Mouse (Mus musculus) limb, embryonic 13.5 days (tissue): ENCODE results near the gene Smarcb1. TPM values are rescaled to one million over a fixed set of nuclear protein-coding genes. Genes with fewer than 3 reads are reported as not detected.
A peak's percentile ranks its signal among the peaks of the same experiment; 100 is the strongest.
"Not testable (repeated sequence)": the region's sequence is repeated elsewhere in the genome, so short reads cannot be mapped to it uniquely, and the experiment has no call there.

Source experiments
- ATAC-seq: fragments of 200-750 bp; cut with Nextera tagmentation; 2 replicates; pipeline ENCODE4 v1.8.0; 2017; ENCODE audit warnings: low read depth, moderate number of reproducible peaks, moderate TSS enrichment; ENCODE audit not compliant: low FRiP score
- H3K27ac ChIP-seq: fragments of 300-500 bp; sonication (generic); 2 replicates; pipeline ENCODE4 v1.5.1; 2015; ENCODE audit warnings: inconsistent platforms, mild to moderate bottlenecking, moderate library complexity
- H3K27me3 ChIP-seq: fragments of 300-500 bp; sonication (generic); 2 replicates; pipeline ENCODE4 v1.6.1; 2015; ENCODE audit warnings: mild to moderate bottlenecking, inconsistent platforms
- H3K36me3 ChIP-seq: fragments of 300-500 bp; sonication (generic); 2 replicates; pipeline ENCODE4 v1.6.1; 2015; ENCODE audit warnings: inconsistent platforms, mild to moderate bottlenecking, moderate library complexity
- H3K4me1 ChIP-seq: fragments of 300-500 bp; sonication (generic); 2 replicates; pipeline ENCODE4 v1.6.1; 2015; ENCODE audit warnings: inconsistent platforms
- H3K4me2 ChIP-seq: fragments of 300-500 bp; sonication (generic); replicated peaks from 2 replicates; pipeline ENCODE4 v1.6.1; 2015; ENCODE audit warnings: inconsistent platforms, mild to moderate bottlenecking, moderate library complexity
- H3K4me3 ChIP-seq: fragments of 300-500 bp; sonication (generic); 2 replicates; pipeline ENCODE4 v1.5.1; 2015; ENCODE audit warnings: moderate library complexity, mild to moderate bottlenecking, inconsistent platforms
- H3K9ac ChIP-seq: fragments of 300-500 bp; sonication (generic); 2 replicates; pipeline ENCODE4 v1.6.1; 2015; ENCODE audit warnings: mild to moderate bottlenecking, inconsistent platforms
- H3K9me3 ChIP-seq: fragments of 300-500 bp; sonication (generic); 2 replicates; pipeline ENCODE4 v1.6.1; 2016; ENCODE audit warnings: inconsistent platforms
- WGBS: fragments of 180-500 bp; shearing (Covaris S2); methylation state at CpG from one replicate; pipeline ENCODE4 v1.1.7; 2015; 5-methylcytosine and 5-hydroxymethylcytosine counted together
- polyA plus RNA-seq: library from polyadenylated mRNA; unstranded; fragments of >200 nt; fragmentation: Nextera tagmentation; extraction: Ambion mirVana; gene quantifications from 2 replicates; pipeline ENCODE4 v1.2.1, GENCODE M21; 2015

Gene Smarcb1
- polyA plus RNA-seq, 1 experiment from 2014 or later: 247 TPM

DNA sequence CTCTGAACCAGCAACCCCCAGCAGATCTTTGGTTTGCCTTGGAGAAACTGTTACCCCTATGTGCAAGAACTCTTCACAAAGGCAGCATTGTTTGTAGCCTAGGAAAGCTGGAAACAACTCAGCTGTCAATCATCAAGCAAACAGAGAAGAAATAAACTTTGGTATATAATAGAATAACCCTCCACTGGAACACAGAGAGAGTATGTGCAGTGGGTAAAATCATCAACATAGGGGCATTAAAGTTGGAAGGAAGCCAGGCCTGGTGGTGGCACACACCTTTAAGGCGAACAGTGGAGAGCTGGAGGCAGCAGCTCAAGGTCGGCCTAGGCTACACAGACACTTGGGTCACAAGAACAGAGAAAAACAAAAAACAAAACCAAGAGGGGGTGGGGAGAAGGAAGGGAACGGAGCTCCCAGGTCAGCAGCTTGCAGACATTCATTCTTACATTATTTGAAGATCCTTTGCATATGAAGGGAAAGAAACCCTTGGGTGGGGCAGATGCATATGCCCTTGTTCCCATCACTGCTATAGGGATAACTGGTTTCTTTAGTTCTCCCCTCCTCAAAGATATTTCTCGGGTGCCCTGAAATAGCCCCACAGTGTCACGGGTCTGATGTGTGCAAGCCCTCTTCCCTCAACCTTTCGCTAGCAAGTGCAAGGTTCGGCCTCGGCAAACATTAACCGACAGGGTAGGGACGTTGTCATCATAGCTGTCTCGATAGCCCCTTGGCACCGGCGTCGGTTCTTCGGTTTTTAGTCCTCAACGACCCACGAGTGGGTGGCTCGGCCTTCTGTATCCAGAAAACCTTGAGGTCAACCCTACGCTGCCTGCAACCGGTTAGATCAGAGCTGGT lies 39.6 kb downstream of the Smarcb1 start:
- Histone ChIP-seq H3K4me3 (no peak overlapping the region), H3K9ac (no peak overlapping the region), H3K4me1 (peaks cover 19% of the 10 kb centered on the region), H3K9me3 (no peaks in the 10 kb centered on the region), H3K27ac (peak overlapping the region; percentile 78), H3K36me3 (no peaks in the 10 kb centered on the region), H3K27me3 (no peaks in the 10 kb centered on the region), H3K4me2 (peak overlapping the region; percentile 23; the same call in 1 of the 2 replicates)
- WGBS: 19% methylated on average over 20 of the region's 20 CpGs
- ATAC-seq: no peak

DNA sequence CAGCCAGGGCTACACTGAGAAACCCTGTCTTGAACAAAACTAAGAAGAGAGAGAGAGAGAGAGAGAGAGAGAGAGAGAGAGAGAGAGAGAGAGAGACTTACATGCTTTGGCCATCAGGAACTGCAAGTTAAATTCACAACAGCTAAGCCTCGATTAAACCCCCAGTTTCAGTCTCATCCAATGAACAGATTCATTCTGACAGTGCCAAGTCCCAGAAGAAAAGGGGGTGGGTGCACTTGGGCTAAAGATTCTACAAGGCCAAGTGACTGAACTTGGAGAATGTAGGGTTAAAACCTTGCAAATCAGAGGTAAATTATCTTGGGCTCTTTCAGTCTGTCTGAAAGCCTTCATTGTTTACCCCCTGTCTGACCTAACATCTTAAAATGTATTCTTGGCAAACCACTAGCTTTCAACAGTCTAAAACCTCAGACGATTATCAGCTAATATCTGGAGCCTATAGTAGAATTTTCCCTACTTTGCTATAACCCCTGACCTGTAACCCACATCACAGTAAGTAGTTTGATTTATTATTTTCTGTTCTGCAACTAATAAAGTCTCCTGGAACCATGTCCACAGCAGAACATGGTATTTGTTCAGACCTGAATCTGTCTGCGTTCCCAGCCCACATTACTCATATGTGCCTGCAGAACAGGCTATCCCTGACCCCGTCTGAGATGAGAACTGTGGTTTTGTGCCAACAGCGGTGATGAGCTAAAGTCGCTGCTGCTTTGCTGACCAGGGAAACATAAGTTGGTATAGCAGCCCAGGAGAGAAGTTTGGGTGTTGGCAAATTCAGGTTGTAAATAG lies 40.4 kb downstream of the Smarcb1 start:
- H3K4me3 ChIP-seq: no peak overlapping the region
- H3K27ac ChIP-seq: peak overlapping the region; percentile 78
- WGBS: 44% methylated on average over 6 of the region's 6 CpGs
- no peaks in the 10 kb centered on the region for H3K9me3 ChIP-seq
- no peaks in the 10 kb centered on the region for H3K36me3 ChIP-seq
- no peak for ATAC-seq
- H3K4me2 ChIP-seq: 0 out of 2 replicates have a peak overlapping the region, but pooled peaks have one; percentile 9
- H3K9ac ChIP-seq: no peak overlapping the region
- no peaks in the 10 kb centered on the region for H3K27me3 ChIP-seq
- H3K4me1 ChIP-seq: peaks cover 19% of the 10 kb centered on the region

DNA sequence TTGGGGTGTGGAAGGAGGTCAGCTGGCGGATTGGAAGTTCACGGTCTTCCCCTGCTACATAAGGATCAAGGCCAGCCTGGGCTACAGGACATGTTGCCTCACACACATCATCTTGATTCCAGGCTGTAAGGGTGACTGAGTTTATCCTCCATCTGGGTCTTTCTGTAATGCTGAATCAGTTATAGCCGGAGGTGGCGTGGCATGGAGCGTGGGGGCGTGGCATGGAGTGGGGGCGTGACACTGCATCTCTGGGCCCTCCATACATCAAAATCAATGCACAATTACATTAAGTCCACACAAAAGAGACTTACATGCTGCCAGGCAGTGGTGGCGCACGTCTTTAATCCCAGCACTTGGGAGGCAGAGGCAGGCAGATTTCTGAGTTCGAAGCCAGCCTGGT lies 41.1 kb downstream of the Smarcb1 start:
- no peak overlapping the region for H3K4me3 ChIP-seq
- H3K4me2 ChIP-seq: no peak overlapping the region
- peak overlapping the region; percentile 72; the same call in 1 of the 2 replicates for H3K27ac ChIP-seq
- WGBS: 91% methylated on average over 10 of the region's 10 CpGs
- H3K36me3 ChIP-seq: no peaks in the 10 kb centered on the region
- H3K4me1 ChIP-seq: peaks cover 19% of the 10 kb centered on the region
- ATAC-seq: no peak
- H3K27me3 ChIP-seq: no peaks in the 10 kb centered on the region
- no peaks in the 10 kb centered on the region for H3K9me3 ChIP-seq
- no peak overlapping the region for H3K9ac ChIP-seq

DNA sequence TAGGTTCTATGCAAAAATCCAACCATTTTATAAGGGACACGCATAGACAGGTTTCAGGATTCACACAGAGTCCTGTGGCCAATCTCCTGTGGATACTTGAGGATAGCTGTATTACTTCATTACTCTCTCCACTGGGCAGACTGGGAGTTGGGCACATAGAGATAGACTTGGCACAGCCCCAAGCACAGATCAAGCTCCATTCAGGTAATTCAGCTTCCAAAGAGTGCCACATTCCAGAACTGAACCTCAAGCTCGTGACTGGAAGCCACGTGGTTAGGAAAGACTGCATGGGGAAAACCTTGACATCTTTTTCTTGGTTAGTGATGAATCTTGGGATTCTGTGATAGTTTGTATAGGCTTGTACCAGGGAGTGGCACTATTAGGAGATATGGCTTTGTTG lies 42.6 kb downstream of the Smarcb1 start:
- H3K27me3 ChIP-seq: no peaks in the 10 kb centered on the region
- no peak overlapping the region for H3K27ac ChIP-seq
- H3K9me3 ChIP-seq: no peaks in the 10 kb centered on the region
- H3K4me1 ChIP-seq: peaks cover 19% of the 10 kb centered on the region
- no peak for ATAC-seq
- no peaks in the 10 kb centered on the region for H3K36me3 ChIP-seq
- H3K4me2 ChIP-seq: no peak overlapping the region
- WGBS: 87% methylated on average over 3 of the region's 3 CpGs
- H3K4me3 ChIP-seq: no peak overlapping the region
- no peak overlapping the region for H3K9ac ChIP-seq

DNA sequence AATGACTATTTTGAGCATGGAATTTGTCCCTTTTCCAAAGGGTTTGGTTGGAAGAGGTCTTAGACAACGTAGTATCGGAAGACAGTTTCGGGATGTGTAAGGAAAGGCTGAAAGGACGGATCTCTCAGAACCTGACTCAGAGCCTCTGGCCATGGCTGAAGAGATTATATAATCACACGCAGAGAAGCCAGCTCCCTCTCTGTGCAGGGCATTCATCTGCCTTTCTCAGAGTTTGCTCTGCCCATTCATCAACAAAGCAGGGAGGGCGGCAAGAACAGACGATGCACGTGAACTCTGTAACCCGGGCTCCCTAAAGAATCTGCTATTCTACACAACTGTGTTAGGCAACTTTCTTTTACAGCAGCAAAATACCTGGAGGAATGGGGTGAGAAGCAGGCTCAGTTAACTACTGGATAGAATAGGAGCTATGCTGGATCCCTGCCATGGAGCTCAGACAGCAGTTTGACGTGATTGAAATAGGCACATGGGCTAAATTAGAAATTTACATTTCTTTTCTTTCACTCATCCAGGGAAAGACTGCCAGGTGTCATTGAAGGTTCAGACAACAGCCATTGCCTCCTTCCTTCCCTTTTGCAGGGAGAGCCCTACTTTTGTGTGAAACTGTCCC lies 47.8 kb downstream of the Smarcb1 start:
- no peaks in the 10 kb centered on the region for H3K27me3 ChIP-seq
- H3K27ac ChIP-seq: no peak overlapping the region
- no peak overlapping the region; the same call in 1 of the 2 replicates for H3K9ac ChIP-seq
- H3K36me3 ChIP-seq: no peaks in the 10 kb centered on the region
- peak overlapping the region; percentile 38; the same call in 1 of the 2 replicates for H3K4me3 ChIP-seq
- H3K9me3 ChIP-seq: no peaks in the 10 kb centered on the region
- WGBS: 55% methylated on average over 10 of the region's 10 CpGs
- peak overlapping the region; percentile 69 for H3K4me2 ChIP-seq
- ATAC-seq: no peak
- H3K4me1 ChIP-seq: peaks cover 10% of the 10 kb centered on the region

DNA sequence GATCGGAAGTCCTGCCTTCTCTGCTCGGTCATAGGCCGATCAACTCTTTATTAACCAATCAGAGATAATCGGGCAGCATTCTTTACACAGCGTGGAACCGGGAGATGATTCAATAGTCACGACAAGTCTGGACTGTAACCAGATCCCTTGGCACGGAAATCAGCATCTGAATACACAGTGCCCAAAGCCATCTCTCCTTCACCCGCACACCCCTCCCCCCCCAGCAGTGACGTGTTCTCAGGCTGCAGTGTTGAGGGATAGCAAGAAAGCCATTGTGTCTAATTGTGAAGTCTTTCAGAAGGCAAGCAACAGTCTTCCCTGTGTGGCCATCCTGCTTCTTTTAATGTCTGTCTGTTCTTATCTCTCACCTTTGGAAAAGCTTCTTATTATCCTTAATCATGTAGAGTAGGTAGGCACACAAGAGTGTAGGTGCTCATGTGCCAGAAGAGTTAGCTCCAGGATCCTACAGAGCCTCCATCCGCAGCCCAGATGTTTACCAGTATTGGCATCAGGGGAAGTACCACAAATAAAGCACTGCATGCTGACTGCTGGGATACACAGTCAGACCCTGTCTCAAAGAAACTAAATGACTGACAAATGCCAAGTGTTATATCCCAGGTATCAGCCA lies 48.4 kb downstream of the Smarcb1 start:
- peak; percentile 98 for ATAC-seq
- Histone ChIP-seq H3K9me3 (no peaks in the 10 kb centered on the region), H3K27ac (peak overlapping the region; percentile 58; the same call in 1 of the 2 replicates), H3K27me3 (no peaks in the 10 kb centered on the region), H3K9ac (peak overlapping the region; percentile 58), H3K4me2 (peak overlapping the region; percentile 69), H3K4me3 (peak overlapping the region; percentile 38), H3K4me1 (peaks cover 10% of the 10 kb centered on the region), H3K36me3 (no peaks in the 10 kb centered on the region)
- WGBS: 3% methylated on average over 11 of the region's 11 CpGs

DNA sequence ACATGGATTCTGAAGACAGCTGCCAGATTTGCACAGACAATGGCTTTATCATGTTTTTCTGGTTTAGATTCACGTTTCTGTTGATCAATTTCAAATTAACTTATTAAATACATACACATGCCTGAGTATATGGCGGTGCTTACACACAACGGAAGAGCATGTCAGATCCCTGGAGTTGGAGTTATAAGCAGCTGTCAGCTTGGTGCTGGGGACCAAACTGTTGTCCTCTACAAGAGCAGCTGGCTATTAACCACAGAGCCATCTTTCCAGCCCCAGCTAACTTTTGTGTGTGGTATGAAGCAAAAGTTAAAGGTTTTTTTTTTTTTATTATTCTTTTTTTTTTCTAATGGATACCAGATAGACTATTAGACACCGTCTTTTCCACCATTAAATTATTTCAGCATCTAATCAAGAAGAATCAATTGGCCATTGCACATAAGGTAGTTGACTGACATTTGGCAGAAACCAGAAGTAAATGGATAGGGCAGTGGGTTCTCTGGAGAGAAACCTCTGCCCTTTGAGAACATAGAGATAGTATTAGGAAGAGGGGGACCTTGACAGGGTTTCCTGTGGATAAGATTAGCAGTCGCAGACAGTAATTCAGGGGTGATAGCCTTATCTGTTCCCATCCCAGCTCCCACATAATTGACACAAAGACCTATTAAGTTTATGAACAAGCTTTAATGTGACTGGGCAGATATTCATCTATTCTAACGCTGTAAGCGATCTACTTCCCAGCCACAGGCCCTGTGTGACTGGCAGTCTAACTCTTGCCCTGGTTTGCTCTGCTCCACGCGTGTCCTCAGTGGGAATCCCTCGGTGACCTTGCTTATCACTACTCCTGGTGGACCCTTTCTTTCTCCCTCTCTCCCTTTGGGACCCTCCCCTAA lies 49.1 kb downstream of the Smarcb1 start:
- H3K4me3 ChIP-seq: peak overlapping the region; percentile 38
- H3K27me3 ChIP-seq: no peaks in the 10 kb centered on the region
- H3K4me2 ChIP-seq: peak overlapping the region; percentile 69
- H3K4me1 ChIP-seq: peaks cover 10% of the 10 kb centered on the region
- no peaks in the 10 kb centered on the region for H3K9me3 ChIP-seq
- WGBS: 41% methylated on average over 10 of the region's 10 CpGs
- peak overlapping the region; percentile 58; the same call in 1 of the 2 replicates for H3K9ac ChIP-seq
- no peak for ATAC-seq
- H3K36me3 ChIP-seq: no peaks in the 10 kb centered on the region
- H3K27ac ChIP-seq: no peak overlapping the region

DNA sequence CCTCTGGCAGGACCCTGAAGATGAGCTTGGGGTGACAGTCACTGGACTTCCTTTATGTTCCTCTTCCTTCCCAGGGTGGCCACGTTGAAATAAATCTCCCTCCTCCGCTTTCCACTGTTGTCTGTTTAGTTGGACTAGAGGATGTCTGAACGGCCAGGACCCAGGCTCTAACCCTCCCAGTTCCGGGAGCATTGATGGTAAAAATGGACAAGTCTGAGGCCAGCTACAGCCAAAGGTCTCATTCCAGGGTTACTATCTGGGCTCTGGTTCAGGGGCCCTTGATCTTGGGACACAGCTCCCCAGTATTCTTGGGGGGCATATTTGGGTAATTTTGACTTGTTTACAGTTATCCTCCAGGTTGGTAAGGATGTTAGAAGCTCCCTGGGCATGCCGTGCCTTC lies 59.8 kb downstream of the Smarcb1 start:
- Histone ChIP-seq H3K9me3 (no peaks in the 10 kb centered on the region), H3K27me3 (no peaks in the 10 kb centered on the region), H3K4me3 (no peak overlapping the region), H3K4me1 (peaks cover 19% of the 10 kb centered on the region), H3K9ac (no peak overlapping the region), H3K36me3 (peaks cover 19% of the 10 kb centered on the region), H3K4me2 (no peak overlapping the region), H3K27ac (no peak overlapping the region)
- ATAC-seq: no peak
- WGBS: 82% methylated on average over 5 of the region's 5 CpGs

DNA sequence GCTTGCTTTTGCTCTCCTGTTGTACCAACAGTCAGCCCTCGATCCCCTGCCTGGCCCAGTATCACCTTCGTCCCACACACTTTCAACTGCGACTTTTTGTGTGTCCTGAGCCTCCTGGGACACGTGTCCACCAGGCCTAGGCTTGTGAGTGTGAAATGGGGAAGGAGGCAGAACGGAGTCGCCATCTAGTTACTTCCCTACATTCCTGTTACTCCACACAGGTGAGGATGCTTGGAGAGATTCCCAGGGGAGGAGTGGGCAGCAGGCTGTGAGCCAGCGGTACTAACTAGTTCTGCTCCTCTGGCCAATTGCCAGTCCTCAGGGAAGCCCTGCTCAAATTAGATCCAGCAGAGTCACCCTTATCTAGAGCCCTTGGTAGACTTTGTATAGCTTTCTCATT lies 60.7 kb downstream of the Smarcb1 start:
- Histone ChIP-seq H3K9me3 (no peaks in the 10 kb centered on the region), H3K4me1 (peaks cover 19% of the 10 kb centered on the region), H3K4me2 (peak overlapping the region; percentile 85), H3K4me3 (peak overlapping the region; percentile 78; the same call in 1 of the 2 replicates), H3K36me3 (peaks cover 21% of the 10 kb centered on the region), H3K9ac (peak overlapping the region; percentile 9; the same call in 1 of the 2 replicates), H3K27me3 (no peaks in the 10 kb centered on the region), H3K27ac (peak overlapping the region; percentile 95; the same call in 1 of the 2 replicates)
- 37% methylated on average over 7 of the region's 7 CpGs for WGBS
- ATAC-seq: no peak

DNA sequence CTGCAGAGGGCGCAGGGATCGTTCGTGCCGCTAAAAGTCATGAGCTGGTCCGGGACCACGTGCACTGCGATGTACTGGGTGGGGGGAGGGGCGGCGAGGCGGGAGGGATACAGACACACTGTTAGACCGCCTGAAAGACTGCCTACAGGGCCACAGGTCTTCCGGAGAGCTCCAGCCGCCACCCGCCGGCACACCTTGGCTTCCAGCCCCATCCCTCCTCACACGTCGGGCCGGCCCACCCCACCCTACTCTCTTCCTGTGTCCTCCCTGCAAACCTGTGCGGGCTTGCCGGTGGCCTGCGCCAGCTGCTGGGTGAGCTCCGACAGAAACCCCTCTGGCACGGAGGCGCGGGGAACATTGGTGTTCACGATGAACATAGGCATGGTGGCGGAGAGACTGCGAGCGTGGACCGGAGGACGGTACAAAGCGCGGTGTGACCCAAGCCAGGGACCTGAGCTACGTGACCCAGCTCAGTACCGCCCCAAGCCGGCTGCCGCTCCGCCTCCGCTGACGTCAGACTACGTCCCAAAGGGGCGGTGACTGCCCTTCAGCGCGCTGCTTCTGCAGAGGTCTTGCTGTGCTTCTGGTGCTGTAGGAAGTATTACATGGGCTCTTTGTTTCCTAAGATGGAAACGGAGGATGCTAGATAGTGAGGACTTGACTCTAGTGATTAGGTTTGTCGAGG lies 61.5 kb downstream of the Smarcb1 start, which contains the start of gene Mif:
Gene Mif, minus strand, starts transcription at position 455 of the 685 bp plus-strand sequence.
- H3K4me1 ChIP-seq: peaks cover 19% of the 10 kb centered on the region
- H3K27ac ChIP-seq: peak within 1 kb of the TSS; percentile 95

More for the DNA sequence above, 61.5 kb downstream of the Smarcb1 start, which contains the start of gene Mif:
- Histone ChIP-seq H3K4me3 (peak within 1 kb of the TSS; percentile 78), H3K4me2 (peak within 1 kb of the TSS; percentile 85), H3K9ac (peak within 1 kb of the TSS; percentile 89), H3K36me3 (peaks cover 21% of the 10 kb centered on the region)
- ATAC-seq: peak; percentile 97
- H3K27me3 ChIP-seq, H3K9me3 ChIP-seq: not testable (repeated sequence)
- under 1% methylated on average over 46 of the region's 46 CpGs for WGBS
